10 mouse cellular contexts compared by ENCODE assay signal in the genomic region with DNA sequence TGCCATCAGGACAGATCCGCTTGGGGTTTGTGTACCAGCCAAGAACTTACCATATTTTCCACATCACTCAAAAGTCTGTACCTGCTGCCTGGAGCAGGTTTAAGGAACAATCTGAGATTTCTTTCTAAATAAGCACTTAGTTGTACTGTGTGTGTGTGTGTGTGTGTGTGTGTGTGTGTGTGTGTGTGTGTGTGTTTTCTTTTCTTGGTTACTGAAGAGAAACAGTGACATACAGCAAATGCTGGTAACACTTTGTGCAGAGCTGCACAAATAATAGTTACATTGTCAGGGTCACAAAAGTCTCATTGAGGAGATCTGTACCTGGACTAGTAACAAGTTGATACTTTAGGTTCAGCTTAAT.
DNase-seq lines count a peak whose midpoint lies in the region; ATAC-seq and TF ChIP-seq lines count a peak whose summit lies in the region.
"Had no signal": no experiment of that assay in that cellular context is flagged by ENCODE, and none has a peak within 500 bp of the region (broad histone marks: within the 10 kb centered on the region; RNA-seq: fewer than 3 reads in every experiment).

No protein-coding gene starts in this region.

- peaks cover 11% of the 10 kb centered on the region for H3K27me3 ChIP-seq in E14TG2a.4 (ENCODE audit: insufficient read depth, low read length)
- no peaks in the 10 kb centered on the region for H3K27me3 ChIP-seq in forebrain, embryonic 12.5 days
- H3K27me3 ChIP-seq in hindbrain, embryonic 15.5 days: no peaks in the 10 kb centered on the region
- no peaks in the 10 kb centered on the region for H3K27me3 ChIP-seq in midbrain, embryonic 16.5 days (ENCODE audit: control insufficient read depth, insufficient read depth, low read depth, low read length)
- H3K27me3 ChIP-seq: Patski had no signal

- peaks cover 37% of the 10 kb centered on the region for H3K4me1 ChIP-seq in E14TG2a.4 (replicated peaks; ENCODE audit: low read depth, low read length)
- peaks cover 24% of the 10 kb centered on the region for H3K4me1 ChIP-seq in forebrain, embryonic 12.5 days
- H3K4me1 ChIP-seq in hindbrain, embryonic 15.5 days (replicated peaks): peaks cover 20% of the 10 kb centered on the region
- peaks cover 8% of the 10 kb centered on the region for H3K4me1 ChIP-seq in midbrain, embryonic 16.5 days (ENCODE audit: control insufficient read depth, insufficient read depth, low read length)

- WGBS in forebrain, embryonic 12.5 days: 62% methylated on average over 1 of the region's 1 CpGs
- WGBS in hindbrain, embryonic 15.5 days: 14% methylated on average over 1 of the region's 1 CpGs
- WGBS in midbrain, embryonic 16.5 days: 46% methylated on average over 1 of the region's 1 CpGs

- DNase-seq in spleen, postnatal 10 days (ENCODE audit: low spot score in 2 of 2): no peak
- DNase-seq in cerebellum, adult 8-10 months: no peak
- DNase-seq in embryo, embryonic 11 days: no peak
- DNase-seq: heart, adult 2 months; lung, postnatal 4 days had no signal

- H3K4me3 ChIP-seq in E14TG2a.4 (replicated peaks; ENCODE audit: low read length): peak overlapping the region; percentile 68
- no peak overlapping the region for H3K4me3 ChIP-seq in forebrain, embryonic 12.5 days (replicated peaks)
- no peak overlapping the region for H3K4me3 ChIP-seq in hindbrain, embryonic 15.5 days
- peak overlapping the region; percentile 11; the same call in 1 of the 2 replicates for H3K4me3 ChIP-seq in midbrain, embryonic 16.5 days (ENCODE audit: low read depth, low read length)
- H3K4me3 ChIP-seq: heart, adult 2 months had no signal

- TF ChIP-seq CTCF in E14TG2a.4 (conservative IDR thresholded peaks at IDR 0.05; ENCODE audit: low read length): no peak

- H3K9ac ChIP-seq in forebrain, embryonic 12.5 days: 0 out of 2 replicates have a peak overlapping the region, but pooled peaks have one; percentile 12
- H3K9ac ChIP-seq in hindbrain, embryonic 15.5 days: no peak overlapping the region
- H3K9ac ChIP-seq in midbrain, embryonic 16.5 days (ENCODE audit: low read depth, low read length): peak overlapping the region; percentile 52; the same call in 1 of the 2 replicates

- H3K27ac ChIP-seq in forebrain, embryonic 12.5 days: peak overlapping the region; percentile 61
- H3K27ac ChIP-seq in hindbrain, embryonic 15.5 days (replicated peaks): 0 out of 2 replicates have a peak overlapping the region, but pooled peaks have one; percentile 26
- peak overlapping the region; percentile 37; the same call in 1 of the 2 replicates for H3K27ac ChIP-seq in midbrain, embryonic 16.5 days (ENCODE audit: low read length)
- H3K27ac ChIP-seq: heart, adult 2 months had no signal

- H3K36me3 ChIP-seq in E14TG2a.4 (ENCODE audit: insufficient read depth, low read length): no peaks in the 10 kb centered on the region
- no peaks in the 10 kb centered on the region for H3K36me3 ChIP-seq in forebrain, embryonic 12.5 days (replicated peaks)
- H3K36me3 ChIP-seq in hindbrain, embryonic 15.5 days: no peaks in the 10 kb centered on the region
- H3K36me3 ChIP-seq in midbrain, embryonic 16.5 days (ENCODE audit: control insufficient read depth, insufficient read depth, low read length): no peaks in the 10 kb centered on the region

- H3K9me3 ChIP-seq in E14TG2a.4 (ENCODE audit: low read length): no peaks in the 10 kb centered on the region
- no peaks in the 10 kb centered on the region for H3K9me3 ChIP-seq in forebrain, embryonic 12.5 days
- no peaks in the 10 kb centered on the region for H3K9me3 ChIP-seq in hindbrain, embryonic 15.5 days
- H3K9me3 ChIP-seq in midbrain, embryonic 16.5 days (replicated peaks; ENCODE audit: control insufficient read depth, low read length, poor library complexity, severe bottlenecking): no peaks in the 10 kb centered on the region

- no peak for ATAC-seq in forebrain, embryonic 12.5 days (ENCODE audit: low FRiP score)
- no peak for ATAC-seq in hindbrain, embryonic 15.5 days (ENCODE audit: low FRiP score, low read depth)
- ATAC-seq in midbrain, embryonic 16.5 days: peak; percentile 51
- ATAC-seq: Patski had no signal

- peak overlapping the region; percentile 41; the same call in 1 of the 2 replicates for H3K4me2 ChIP-seq in forebrain, embryonic 12.5 days
- H3K4me2 ChIP-seq in hindbrain, embryonic 15.5 days: peak overlapping the region; percentile 37
- peak overlapping the region; percentile 49 for H3K4me2 ChIP-seq in midbrain, embryonic 16.5 days (ENCODE audit: low read length)

Comparison
In these comparisons a context has a peak if more than half of its experiments do, and no peak if none do; other contexts are left out.
1. H3K4me3 ChIP-seq: peak in E14TG2a.4 (single experiment) and midbrain, embryonic 16.5 days (single experiment); none in forebrain, embryonic 12.5 days (single experiment) and hindbrain, embryonic 15.5 days (single experiment).
2. Peak in every context shown above with its lines, with median percentiles within 50 percentile points of each other: H3K27ac ChIP-seq and H3K4me2 ChIP-seq.